Mouse (Mus musculus): ENCODE data around the gene Agpat4.

GRCm38 (mm10) chr17:12262851-12263250 lies 144.3 kb downstream of the Agpat4 start:
- TF ChIP-seq GATA1 (IDR thresholded peaks at IDR 0.05; ENCODE audit: borderline replicate concordance, low read length) (no peak), FLI1 (IDR thresholded peaks at IDR 0.05; ENCODE audit: low read length) (no peak)
